Mouse (Mus musculus) heart, embryonic 13.5 days (tissue): Measurements from ENCODE around the gene Cysltr1. TPM values are rescaled to one million over a fixed set of nuclear protein-coding genes. Genes with fewer than 3 reads are reported as not detected.

Experiments used
- ATAC-seq: fragments of 200-750 bp; cut with Nextera tagmentation; 2 replicates; pipeline ENCODE4 v1.8.0; 2017; ENCODE audit warnings: moderate TSS enrichment; ENCODE audit not compliant: insufficient number of reproducible peaks, low FRiP score, low TSS enrichment; ENCODE audit errors: extremely low read depth
- H3K27ac ChIP-seq: fragments of 300-500 bp; sonication (generic); replicated peaks from 2 replicates; pipeline ENCODE4 v1.5.1; 2015; ENCODE audit warnings: moderate library complexity, mild to moderate bottlenecking, inconsistent platforms
- H3K27me3 ChIP-seq: fragments of 300-500 bp; sonication (generic); replicated peaks from 2 replicates; pipeline ENCODE4 v1.6.1; 2015; ENCODE audit warnings: mild to moderate bottlenecking, inconsistent platforms
- H3K36me3 ChIP-seq: fragments of 300-500 bp; sonication (generic); 2 replicates; pipeline ENCODE4 v1.6.1; 2015; ENCODE audit warnings: mild to moderate bottlenecking, inconsistent platforms
- H3K4me1 ChIP-seq: fragments of 300-500 bp; sonication (generic); 2 replicates; pipeline ENCODE4 v1.6.1; 2015; ENCODE audit warnings: inconsistent platforms
- H3K4me2 ChIP-seq: fragments of 300-500 bp; sonication (generic); 2 replicates; pipeline ENCODE4 v1.6.1; 2015; ENCODE audit warnings: inconsistent platforms, mild to moderate bottlenecking, moderate library complexity
- H3K4me3 ChIP-seq: fragments of 300-500 bp; sonication (generic); 2 replicates; pipeline ENCODE4 v1.5.1; 2015; ENCODE audit warnings: moderate library complexity, mild to moderate bottlenecking, inconsistent platforms
- H3K9ac ChIP-seq: fragments of 300-500 bp; sonication (generic); 2 replicates; pipeline ENCODE4 v1.6.1; 2015; ENCODE audit warnings: inconsistent platforms, mild to moderate bottlenecking, moderate library complexity
- H3K9me3 ChIP-seq: fragments of 300-500 bp; sonication (generic); 2 replicates; pipeline ENCODE4 v1.6.1; 2016; ENCODE audit warnings: inconsistent platforms
- WGBS: fragments of 180-500 bp; shearing (Covaris S2); methylation state at CpG from one replicate; pipeline ENCODE4 v1.1.7; 2015; ENCODE audit warnings: mixed read lengths; 5-methylcytosine and 5-hydroxymethylcytosine counted together
- polyA plus RNA-seq: library from polyadenylated mRNA; unstranded; fragments of >200 nt; fragmentation: Nextera tagmentation; extraction: Ambion mirVana; gene quantifications from 2 replicates; pipeline ENCODE4 v1.2.1, GENCODE M21; 2015

Cysltr1 gene
- polyA plus RNA-seq, 1 experiment from 2014 or later: 1.5 TPM

DNA sequence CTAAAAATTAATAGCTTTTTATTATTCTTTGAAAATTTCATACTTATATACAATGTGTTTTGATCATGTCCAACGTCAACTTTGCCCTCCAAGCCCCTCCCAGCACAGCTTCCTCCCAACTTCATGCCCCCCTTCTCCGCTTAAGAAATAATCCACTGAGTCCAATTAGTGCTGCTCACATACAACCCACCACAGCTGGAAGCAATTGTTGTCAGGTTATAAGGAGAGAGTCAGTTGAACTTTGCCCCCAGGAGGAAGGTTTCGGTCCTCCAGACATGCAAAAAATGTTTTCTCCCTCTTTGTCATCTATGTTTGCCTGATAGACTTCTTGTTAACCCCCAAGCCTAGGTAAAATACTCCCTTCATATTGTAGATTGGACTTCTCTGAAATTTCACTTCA is 24.5 kb downstream of the Cysltr1 start:
- no peak overlapping the region for H3K9ac ChIP-seq
- 74% methylated on average over 3 of the region's 3 CpGs for WGBS

DNA sequence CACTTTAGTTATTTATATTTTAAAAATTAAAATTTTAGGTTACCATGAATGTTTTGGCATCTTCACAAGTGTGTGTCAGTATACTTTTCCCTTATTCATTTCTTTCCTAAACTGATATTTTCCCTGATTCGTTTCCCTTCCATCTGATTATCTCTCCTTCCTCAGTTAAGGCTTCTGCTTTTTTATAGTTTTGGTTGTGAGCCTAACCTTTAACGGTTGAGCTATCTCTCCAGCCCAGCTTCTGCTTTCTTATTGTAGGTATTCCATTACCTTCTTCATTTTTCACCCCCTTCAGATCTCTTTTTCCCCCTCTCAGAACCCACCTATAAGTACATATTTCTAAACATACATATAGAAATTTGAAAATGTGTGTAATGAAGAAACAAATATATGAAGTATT is 48.0 kb downstream of the Cysltr1 start:
- H3K4me3 ChIP-seq: no peak overlapping the region
- H3K4me2 ChIP-seq: no peak overlapping the region
- H3K36me3 ChIP-seq: no peaks in the 10 kb centered on the region
- ATAC-seq: no peak
- WGBS: 66% methylated on average over 2 of the region's 2 CpGs
- no peaks in the 10 kb centered on the region for H3K27me3 ChIP-seq
- no peaks in the 10 kb centered on the region for H3K9me3 ChIP-seq
- no peaks in the 10 kb centered on the region for H3K4me1 ChIP-seq
- H3K27ac ChIP-seq: no peak overlapping the region
- H3K9ac ChIP-seq: no peak overlapping the region

More for the DNA sequence above, 24.5 kb downstream of the Cysltr1 start:
- ATAC-seq: no peak
- no peaks in the 10 kb centered on the region for H3K36me3 ChIP-seq
- H3K27ac ChIP-seq: no peak overlapping the region
- no peaks in the 10 kb centered on the region for H3K27me3 ChIP-seq
- no peaks in the 10 kb centered on the region for H3K4me1 ChIP-seq
- H3K4me2 ChIP-seq: no peak overlapping the region
- H3K9me3 ChIP-seq: no peaks in the 10 kb centered on the region
- H3K4me3 ChIP-seq: no peak overlapping the region

DNA sequence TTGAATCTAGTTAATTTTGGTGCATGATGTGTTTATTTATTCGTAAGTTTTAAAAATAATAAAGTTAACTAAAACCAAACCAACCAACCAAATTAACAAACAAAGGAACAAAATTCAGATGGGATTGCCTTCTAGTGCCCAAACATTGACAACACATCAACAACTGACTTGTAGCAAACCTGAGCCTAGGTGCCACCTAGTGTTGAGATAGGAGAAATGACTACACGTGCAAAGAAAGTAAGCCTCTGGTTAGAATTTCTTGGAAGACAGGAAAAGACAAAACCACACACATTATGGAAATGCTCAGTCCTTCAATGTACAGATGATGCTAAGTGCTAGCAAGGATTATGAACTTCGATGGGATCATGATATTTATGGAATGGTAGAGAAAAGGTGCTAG is 67.1 kb downstream of the Cysltr1 start:
- H3K27me3 ChIP-seq: no peaks in the 10 kb centered on the region
- 24% methylated on average over 3 of the region's 3 CpGs for WGBS
- no peaks in the 10 kb centered on the region for H3K9me3 ChIP-seq
- no peaks in the 10 kb centered on the region for H3K4me1 ChIP-seq
- no peak overlapping the region for H3K4me3 ChIP-seq
- H3K9ac ChIP-seq: no peak overlapping the region
- H3K4me2 ChIP-seq: no peak overlapping the region
- H3K36me3 ChIP-seq: no peaks in the 10 kb centered on the region
- ATAC-seq: no peak
- H3K27ac ChIP-seq: no peak overlapping the region

Other genes starting within 250 kb of the Cysltr1 start
- gene Fndc3c1, start 118.3 kb downstream of the Cysltr1 start, polyA plus RNA-seq: 1.8 and 3.8 TPM in 2 replicates
- not detected in 2 replicates for gene Gm5127, start 20.5 kb downstream of the Cysltr1 start, polyA plus RNA-seq
- gene Rtl3, start 237.0 kb upstream of the Cysltr1 start, polyA plus RNA-seq: 4.8 and 6.0 TPM in 2 replicates